Mouse (Mus musculus): ENCODE results near the gene Timp2. TPM values are rescaled to one million over a fixed set of nuclear protein-coding genes. Genes with fewer than 3 reads are reported as not detected.

Timp2 gene
- polyA plus RNA-seq (2021; fragmentation: Nextera tagmentation): 22.5 and 97.6 TPM in 2 replicates
- long read RNA-seq, experiment 1, transcript Timp2-201 (5 exons, 3,709 nt): major isoform, 17 of 105 reads
- long read RNA-seq, experiment 1, partial matches to known transcripts: 9 of 105 reads
- long read RNA-seq, experiment 1, other reads (novel, unspliced or antisense): 75 of 105 reads
- long read RNA-seq, experiment 2, partial matches to known transcripts: 7 of 54 reads
- long read RNA-seq, experiment 2, other reads (novel, unspliced or antisense): 43 of 54 reads

GRCm38 (mm10) chr11:118355640-118356039, at the start of gene Timp2:
Timp2 (minus strand) TSS chr11:118355740.

DNA sequence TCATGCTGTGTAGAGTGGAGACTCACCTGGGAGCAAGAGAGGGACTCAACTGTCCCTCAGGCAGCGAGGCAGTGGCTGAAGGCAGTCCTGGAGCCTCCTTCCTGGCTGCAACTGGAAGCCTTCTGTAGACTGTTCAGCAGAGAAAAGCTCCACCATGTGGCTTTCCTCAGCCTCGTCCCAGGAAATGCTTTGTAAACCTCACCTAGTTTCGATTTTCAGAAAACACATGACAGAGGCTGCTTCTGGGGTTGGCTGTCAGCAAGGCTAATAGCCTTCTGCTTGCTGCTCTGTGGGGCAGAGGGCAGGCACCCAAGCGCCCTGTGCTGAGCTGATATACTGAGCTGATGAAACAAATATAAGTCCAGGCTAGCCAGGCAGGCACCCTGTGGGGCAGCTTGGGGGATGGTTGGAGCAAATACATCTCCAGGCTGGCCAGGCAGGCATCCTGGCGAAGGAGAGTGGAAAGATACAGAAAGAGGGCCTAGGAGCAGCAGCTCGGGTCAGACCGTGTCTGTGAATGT, 46.3 kb upstream of the Timp2 start, which contains the start of gene Lgals3bp:
Gene Lgals3bp, minus strand, starts transcription at position 333 of the 521 bp plus-strand sequence.

GRCm38 (mm10) chr11:118342400-118342981, 13.0 kb downstream of the Timp2 start, which contains the start of gene Cep295nl:
Cep295nl (minus strand) TSS chr11:118342500.

DNA sequence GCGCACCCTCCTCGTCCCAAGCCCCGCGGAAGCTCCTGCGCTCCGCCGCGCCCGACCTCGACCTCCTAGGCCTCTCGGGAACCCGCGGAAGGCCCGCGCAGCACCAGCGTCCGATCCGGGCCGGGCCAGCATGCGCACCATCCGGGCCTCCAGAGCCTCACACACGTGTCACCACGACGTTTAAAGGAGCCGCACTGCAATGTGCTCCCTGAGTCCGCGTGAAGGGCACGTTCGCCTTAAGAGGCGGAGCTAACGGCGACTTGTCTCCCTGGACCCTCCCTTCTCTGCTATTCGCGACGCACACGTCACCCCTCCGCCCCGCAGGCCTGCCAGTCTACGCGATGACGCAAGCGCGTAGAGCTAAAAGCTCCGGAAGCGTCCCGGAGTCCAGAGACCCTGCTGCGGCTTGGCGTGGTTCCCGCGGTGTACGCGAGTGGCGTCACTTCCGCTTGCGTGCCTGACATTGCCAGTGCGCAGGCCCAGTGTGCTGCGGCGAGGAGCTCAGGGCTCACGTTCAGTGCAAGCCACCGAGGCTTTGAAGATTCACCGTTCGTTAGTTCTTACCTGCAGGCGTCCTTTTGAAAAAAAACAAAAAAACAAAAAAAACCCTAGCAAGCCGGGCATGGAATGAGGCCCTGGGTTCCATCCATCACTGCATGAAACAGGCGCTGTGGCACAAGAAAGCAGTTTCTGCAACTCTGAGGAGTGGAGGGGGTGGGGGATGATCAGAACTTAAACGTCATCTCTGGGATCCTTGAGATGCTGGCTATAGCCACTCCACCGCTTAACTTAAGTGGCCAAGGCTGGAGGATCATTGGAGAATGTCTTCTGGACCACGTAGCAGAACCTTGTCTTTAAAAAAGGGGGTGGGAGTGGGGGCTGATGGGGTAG, 65.3 kb downstream of the Timp2 start, which contains the start of gene Usp36:
Gene Usp36, minus strand, starts transcription at position 246 of the 891 bp plus-strand sequence.

Other genes with a start within 250 kb of the Timp2 start
- gene Dnah17, start 225.1 kb downstream of the Timp2 start, polyA plus RNA-seq (2021; fragmentation: Nextera tagmentation): 0.04 TPM in 1 of 2 replicates, not detected in the other
- 17.6 and 22.6 TPM in 2 replicates for gene Cyth1, start 107.1 kb downstream of the Timp2 start, polyA plus RNA-seq (2021; fragmentation: Nextera tagmentation)
- gene Usp36, start 65.5 kb downstream of the Timp2 start, polyA plus RNA-seq (2021; fragmentation: Nextera tagmentation): 4.1 and 7.8 TPM in 2 replicates
- gene Cep295nl, start 13.2 kb downstream of the Timp2 start, polyA plus RNA-seq (2021; fragmentation: Nextera tagmentation): not detected in 2 replicates
- gene Lgals3bp, start 46.4 kb upstream of the Timp2 start, polyA plus RNA-seq (2021; fragmentation: Nextera tagmentation): 7.7 and 16.1 TPM in 2 replicates
- gene Cant1, start 63.3 kb upstream of the Timp2 start, polyA plus RNA-seq (2021; fragmentation: Nextera tagmentation): 18.5 and 22.6 TPM in 2 replicates
- gene C1qtnf1, start 72.5 kb upstream of the Timp2 start, polyA plus RNA-seq (2021; fragmentation: Nextera tagmentation): 1.0 and 2.8 TPM in 2 replicates
- gene Engase, start 121.1 kb upstream of the Timp2 start, polyA plus RNA-seq (2021; fragmentation: Nextera tagmentation): 1.1 and 6.8 TPM in 2 replicates